Mouse (Mus musculus) liver, postnatal 0 days (tissue): ENCODE results near the gene Ntrk3. TPM values are rescaled to one million over a fixed set of nuclear protein-coding genes. Genes with fewer than 3 reads are reported as not detected.

Experiments used
- ATAC-seq: fragments of 200-750 bp; cut with Nextera tagmentation; 2 replicates; pipeline ENCODE4 v1.8.0; 2017; ENCODE audit warnings: mild to moderate bottlenecking, moderate library complexity
- DNase-seq: peaks from one replicate; pipeline ENCODE4 v3.0.0-alpha.2; 2016
- H3K27ac ChIP-seq: fragments of 300-500 bp; sonication (generic); 2 replicates; pipeline ENCODE4 v1.5.1; 2014; ENCODE audit warnings: antibody characterized with exemption, moderate library complexity, mild to moderate bottlenecking, low read depth
- H3K27me3 ChIP-seq: fragments of 300-500 bp; sonication (generic); 2 replicates; pipeline ENCODE4 v1.6.1; 2014; ENCODE audit warnings: low read length, control low read depth, mixed read lengths; ENCODE audit not compliant: insufficient read depth
- H3K36me3 ChIP-seq: fragments of 300-500 bp; sonication (generic); replicated peaks from 2 replicates; pipeline ENCODE4 v1.6.1; 2014; ENCODE audit warnings: mild to moderate bottlenecking, control low read depth, low read length, moderate library complexity, mixed read lengths; ENCODE audit not compliant: insufficient read depth
- H3K4me1 ChIP-seq: fragments of 300-500 bp; sonication (generic); 2 replicates; pipeline ENCODE4 v1.6.1; 2014; ENCODE audit warnings: antibody characterized with exemption, mild to moderate bottlenecking, control low read depth; ENCODE audit not compliant: insufficient read depth
- H3K4me2 ChIP-seq: fragments of 300-500 bp; sonication (generic); 2 replicates; pipeline ENCODE4 v1.6.1; 2014; ENCODE audit warnings: low read depth, mild to moderate bottlenecking, low read length, moderate library complexity, mixed read lengths
- H3K4me3 ChIP-seq: fragments of 300-500 bp; sonication (generic); 2 replicates; pipeline ENCODE4 v1.5.1; 2014; ENCODE audit warnings: low read depth, low read length
- H3K9ac ChIP-seq: fragments of 300-500 bp; sonication (generic); replicated peaks from 2 replicates; pipeline ENCODE4 v1.6.1; 2014; ENCODE audit warnings: mild to moderate bottlenecking, moderate library complexity
- H3K9me3 ChIP-seq: fragments of 300-500 bp; sonication (generic); 2 replicates; pipeline ENCODE4 v1.6.1; 2016; ENCODE audit warnings: mild to moderate bottlenecking, control low read depth, low read length, mixed read lengths
- CTCF ChIP-seq: sonication (generic); IDR thresholded peaks from 2 replicates; pipeline ENCODE4 v1.5.1; 2016; ENCODE audit warnings: antibody characterized with exemption, low read depth
- EP300 ChIP-seq: IDR thresholded peaks from 2 replicates; pipeline ENCODE4 v1.6.1; 2016; ENCODE audit warnings: antibody characterized with exemption, low read depth, mild to moderate bottlenecking
- WGBS: fragments of 180-500 bp; shearing (Covaris S2); extraction: QIAGEN DNeasy Blood & Tissue Kit; methylation state at CpG from one replicate; pipeline ENCODE4 v1.1.7; 2014; ENCODE audit not compliant: insufficient replicate concordance; 5-methylcytosine and 5-hydroxymethylcytosine counted together
- polyA plus RNA-seq: library from polyadenylated mRNA; unstranded; fragments of >200 nt; fragmentation: Nextera tagmentation; extraction: Ambion mirVana; gene quantifications from 2 replicates; pipeline ENCODE4 v1.2.1, GENCODE M21; 2015

Gene Ntrk3
- polyA plus RNA-seq, 1 experiment from 2014 or later = 0.16 TPM

- no peaks in the 10 kb centered on the region for H3K4me1 ChIP-seq
- H3K4me2 ChIP-seq = no peak overlapping the region
Observed at GRCm38 (mm10) chr7:78459021-78459420, 278.8 kb downstream of the Ntrk3 start.

GRCm38 (mm10) chr7:78451666-78452065 lies 286.1 kb downstream of the Ntrk3 start:
- H3K36me3 ChIP-seq = no peaks in the 10 kb centered on the region
- DNase-seq (no peak), ATAC-seq (no peak)
- TF ChIP-seq CTCF = no peak
- no peak for TF ChIP-seq EP300
- no peak overlapping the region for H3K4me3 ChIP-seq
- no peak overlapping the region for H3K27ac ChIP-seq
- no peak overlapping the region for H3K4me2 ChIP-seq
- H3K4me1 ChIP-seq = no peaks in the 10 kb centered on the region
- H3K9me3 ChIP-seq = no peaks in the 10 kb centered on the region
- 53% methylated on average over 2 of the region's 2 CpGs for WGBS
- H3K9ac ChIP-seq = no peak overlapping the region
- no peaks in the 10 kb centered on the region for H3K27me3 ChIP-seq

More at GRCm38 (mm10) chr7:78459021-78459420, 278.8 kb downstream of the Ntrk3 start:
- Histone ChIP-seq H3K36me3 (no peaks in the 10 kb centered on the region), H3K9ac (no peak overlapping the region), H3K4me3 (no peak overlapping the region), H3K9me3 (no peaks in the 10 kb centered on the region), H3K27ac (no peak overlapping the region), H3K27me3 (no peaks in the 10 kb centered on the region)
- TF ChIP-seq CTCF (no peak), EP300 (no peak)
- WGBS = 50% methylated on average over 1 of the region's 1 CpGs
- no peak for DNase-seq
- ATAC-seq = no peak

GRCm38 (mm10) chr7:78449909-78450592 lies 287.8 kb downstream of the Ntrk3 start:
- no peaks in the 10 kb centered on the region for H3K36me3 ChIP-seq
- H3K27me3 ChIP-seq = no peaks in the 10 kb centered on the region
- TF ChIP-seq CTCF (no peak), EP300 (no peak)
- H3K9me3 ChIP-seq = no peaks in the 10 kb centered on the region
- H3K4me3 ChIP-seq = no peak overlapping the region
- WGBS = 78% methylated on average over 6 of the region's 6 CpGs
- no peak for ATAC-seq
- no peaks in the 10 kb centered on the region for H3K4me1 ChIP-seq
- no peak overlapping the region for H3K27ac ChIP-seq
- H3K4me2 ChIP-seq = no peak overlapping the region
- DNase-seq = no peak
- no peak overlapping the region for H3K9ac ChIP-seq

- Histone ChIP-seq H3K9ac (no peak overlapping the region), H3K4me2 (no peak overlapping the region), H3K9me3 (no peaks in the 10 kb centered on the region), H3K27me3 (no peaks in the 10 kb centered on the region), H3K4me1 (no peaks in the 10 kb centered on the region), H3K27ac (no peak overlapping the region), H3K36me3 (no peaks in the 10 kb centered on the region), H3K4me3 (no peak overlapping the region)
- WGBS = 76% methylated on average over 2 of the region's 2 CpGs
- ATAC-seq = no peak
- TF ChIP-seq CTCF (no peak), EP300 (no peak)
- DNase-seq = no peak
Observed at GRCm38 (mm10) chr7:78448841-78449240, 289.0 kb downstream of the Ntrk3 start.

GRCm38 (mm10) chr7:78443373-78444036 lies 294.3 kb downstream of the Ntrk3 start:
- ATAC-seq = no peak

GRCm38 (mm10) chr7:78441706-78442105 lies 296.1 kb downstream of the Ntrk3 start:
- no peak overlapping the region for H3K27ac ChIP-seq
- no peaks in the 10 kb centered on the region for H3K9me3 ChIP-seq
- no peaks in the 10 kb centered on the region for H3K36me3 ChIP-seq
- DNase-seq (no peak), ATAC-seq (no peak)
- H3K4me1 ChIP-seq = no peaks in the 10 kb centered on the region
- no peak overlapping the region for H3K4me3 ChIP-seq
- TF ChIP-seq EP300 = no peak
- no peak for TF ChIP-seq CTCF
- no peak overlapping the region for H3K4me2 ChIP-seq
- H3K27me3 ChIP-seq = no peaks in the 10 kb centered on the region
- no peak overlapping the region for H3K9ac ChIP-seq

More at GRCm38 (mm10) chr7:78443373-78444036, 294.3 kb downstream of the Ntrk3 start:
- no peak overlapping the region for H3K4me3 ChIP-seq
- WGBS = 70% methylated on average over 5 of the region's 5 CpGs
- no peaks in the 10 kb centered on the region for H3K36me3 ChIP-seq
- no peak overlapping the region for H3K9ac ChIP-seq
- no peaks in the 10 kb centered on the region for H3K4me1 ChIP-seq
- H3K9me3 ChIP-seq = no peaks in the 10 kb centered on the region
- TF ChIP-seq CTCF (no peak), EP300 (no peak)
- DNase-seq = no peak
- no peak overlapping the region for H3K27ac ChIP-seq
- H3K27me3 ChIP-seq = no peaks in the 10 kb centered on the region
- H3K4me2 ChIP-seq = no peak overlapping the region
